Mouse (Mus musculus) stomach, postnatal 0 days (tissue): Measurements from ENCODE around the gene Bid. TPM values are rescaled to one million over a fixed set of nuclear protein-coding genes. Genes with fewer than 3 reads are reported as not detected.

Experiments
- ATAC-seq: fragments of 200-750 bp; cut with Nextera tagmentation; 2 replicates; pipeline ENCODE4 v1.8.0; 2017; ENCODE audit not compliant: low FRiP score, low TSS enrichment
- DNase-seq: peaks from one replicate; pipeline ENCODE4 v3.0.0-alpha.2; 2016; ENCODE audit warnings: low spot score
- H3K27ac ChIP-seq: fragments of 300-500 bp; sonication (generic); replicated peaks from 2 replicates; pipeline ENCODE4 v1.5.1; 2014; ENCODE audit warnings: mild to moderate bottlenecking, control low read depth
- H3K27me3 ChIP-seq: fragments of 300-500 bp; sonication (generic); 2 replicates; pipeline ENCODE4 v1.6.1; 2014; ENCODE audit warnings: low read length; ENCODE audit not compliant: control insufficient read depth, insufficient read depth
- H3K36me3 ChIP-seq: fragments of 300-500 bp; sonication (generic); 2 replicates; pipeline ENCODE4 v1.6.1; 2014; ENCODE audit warnings: low read length, mixed read lengths; ENCODE audit not compliant: control insufficient read depth, insufficient read depth
- H3K4me1 ChIP-seq: fragments of 300-500 bp; sonication (generic); replicated peaks from 2 replicates; pipeline ENCODE4 v1.6.1; 2014; ENCODE audit warnings: antibody characterized with exemption; ENCODE audit not compliant: control insufficient read depth, insufficient read depth
- H3K4me2 ChIP-seq: fragments of 300-500 bp; sonication (generic); replicated peaks from 2 replicates; pipeline ENCODE4 v1.6.1; 2014; ENCODE audit warnings: low read depth, mild to moderate bottlenecking, control low read depth, moderate library complexity
- H3K4me3 ChIP-seq: fragments of 300-500 bp; sonication (generic); 2 replicates; pipeline ENCODE4 v1.5.1; 2014; ENCODE audit warnings: low read depth, low read length, control low read depth
- H3K9ac ChIP-seq: fragments of 300-500 bp; sonication (generic); 2 replicates; pipeline ENCODE4 v1.6.1; 2014; ENCODE audit warnings: mild to moderate bottlenecking, low read length, control low read depth, mixed read lengths
- H3K9me3 ChIP-seq: fragments of 300-500 bp; sonication (generic); 2 replicates; pipeline ENCODE4 v1.6.1; 2016; ENCODE audit warnings: low read length; ENCODE audit not compliant: control insufficient read depth
- CTCF ChIP-seq: IDR thresholded peaks from 2 replicates; pipeline ENCODE4 v1.5.1; 2016; ENCODE audit warnings: antibody characterized with exemption, low read depth, mild to moderate bottlenecking, moderate library complexity
- EP300 ChIP-seq: optimal IDR thresholded peaks from 2 replicates; pipeline ENCODE3; 2016; ENCODE audit warnings: antibody characterized with exemption
- WGBS: fragments of 180-500 bp; shearing (Covaris S2); extraction: QIAGEN DNeasy Blood & Tissue Kit; methylation state at CpG from one replicate; pipeline ENCODE4 v1.1.7; 2014; 5-methylcytosine and 5-hydroxymethylcytosine counted together
- polyA plus RNA-seq: library from polyadenylated mRNA; unstranded; fragments of >200 nt; fragmentation: Nextera tagmentation; extraction: Ambion mirVana; gene quantifications from 2 replicates; pipeline ENCODE4 v1.2.1, GENCODE M21; 2015

The Bid gene
- polyA plus RNA-seq, 1 experiment from 2014 or later: 21.6 TPM

DNA sequence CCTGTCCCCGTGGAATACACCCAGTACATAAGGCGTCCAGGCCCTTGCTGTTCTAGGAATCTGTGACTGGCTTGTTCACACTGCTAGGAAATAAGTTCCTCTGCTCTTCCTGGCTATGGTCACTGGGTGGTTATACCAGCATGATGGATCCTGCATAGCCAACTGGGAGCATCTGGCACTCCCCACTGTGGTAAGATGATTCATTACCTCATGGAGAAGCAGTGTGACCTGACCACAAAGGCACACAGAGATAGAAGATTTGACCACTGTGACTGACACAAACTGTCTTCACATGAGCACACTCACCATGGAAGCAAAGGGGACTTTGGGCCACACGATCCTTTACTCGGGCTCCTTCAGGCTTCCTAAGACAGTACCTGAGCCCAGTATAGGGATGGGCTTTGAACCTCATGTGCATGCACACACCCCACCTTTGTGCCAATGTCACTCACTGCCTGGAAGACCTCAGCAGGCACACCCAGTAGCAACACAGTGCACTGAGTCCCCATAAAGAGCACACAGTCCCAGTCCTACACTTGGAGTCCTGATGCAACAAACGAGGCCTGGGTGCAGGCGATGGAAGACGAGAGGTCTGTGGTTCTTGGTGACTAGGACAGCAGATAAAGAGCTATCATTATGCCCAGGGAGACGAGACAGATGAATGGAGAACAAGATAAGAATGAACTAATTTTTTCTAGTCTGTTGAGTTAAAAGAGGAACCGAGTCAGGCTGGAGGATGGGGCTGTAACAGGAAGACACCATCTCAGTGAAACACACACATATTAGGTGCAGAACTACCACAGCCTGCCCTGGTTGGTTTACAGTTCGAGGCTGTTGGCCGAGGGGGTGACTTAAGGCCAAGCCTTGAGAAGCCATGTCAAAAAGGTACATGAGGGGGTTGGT is 39.9 kb upstream of the Bid start:
- no peaks in the 10 kb centered on the region for H3K4me1 ChIP-seq
- WGBS: 84% methylated on average over 11 of the region's 11 CpGs
- ATAC-seq: no peak
- peaks cover 7% of the 10 kb centered on the region; the same call in 1 of the 2 replicates for H3K36me3 ChIP-seq
- H3K9me3 ChIP-seq: no peaks in the 10 kb centered on the region
- no peak overlapping the region for H3K27ac ChIP-seq
- H3K4me3 ChIP-seq: no peak overlapping the region
- DNase-seq: no peak
- no peaks in the 10 kb centered on the region for H3K27me3 ChIP-seq
- no peak overlapping the region for H3K4me2 ChIP-seq
- no peak for TF ChIP-seq CTCF
- no peak for TF ChIP-seq EP300
- no peak overlapping the region for H3K9ac ChIP-seq

DNA sequence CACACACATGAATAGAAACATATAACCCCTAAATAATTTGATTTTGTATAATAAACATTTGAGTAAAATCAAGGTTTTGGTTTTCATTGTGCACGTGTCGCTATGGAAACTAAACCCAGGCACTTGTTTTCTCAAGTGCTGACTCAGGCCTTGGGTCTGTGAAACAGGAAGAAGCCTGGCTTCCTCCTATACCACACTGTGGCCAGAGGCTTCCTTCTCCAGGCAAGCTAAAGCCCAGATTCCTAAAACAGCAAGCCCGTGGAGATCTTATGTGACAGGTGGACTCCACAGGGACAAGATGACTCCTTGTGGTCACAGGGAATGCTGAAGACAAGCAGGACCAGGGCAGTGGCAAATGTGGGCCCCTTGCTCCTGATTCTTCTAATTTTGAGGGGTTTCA is 38.6 kb upstream of the Bid start:
- no peak overlapping the region for H3K4me2 ChIP-seq
- WGBS: 71% methylated on average over 3 of the region's 3 CpGs
- no peak overlapping the region for H3K27ac ChIP-seq
- no peaks in the 10 kb centered on the region for H3K4me1 ChIP-seq
- H3K36me3 ChIP-seq: peaks cover 7% of the 10 kb centered on the region; the same call in 1 of the 2 replicates
- no peak overlapping the region for H3K4me3 ChIP-seq
- ATAC-seq (no peak), DNase-seq (no peak)
- H3K27me3 ChIP-seq: no peaks in the 10 kb centered on the region
- no peak overlapping the region for H3K9ac ChIP-seq
- no peaks in the 10 kb centered on the region for H3K9me3 ChIP-seq
- TF ChIP-seq CTCF (0 out of 2 replicates have a peak, but pooled peaks have one; percentile 2), EP300 (no peak)

DNA sequence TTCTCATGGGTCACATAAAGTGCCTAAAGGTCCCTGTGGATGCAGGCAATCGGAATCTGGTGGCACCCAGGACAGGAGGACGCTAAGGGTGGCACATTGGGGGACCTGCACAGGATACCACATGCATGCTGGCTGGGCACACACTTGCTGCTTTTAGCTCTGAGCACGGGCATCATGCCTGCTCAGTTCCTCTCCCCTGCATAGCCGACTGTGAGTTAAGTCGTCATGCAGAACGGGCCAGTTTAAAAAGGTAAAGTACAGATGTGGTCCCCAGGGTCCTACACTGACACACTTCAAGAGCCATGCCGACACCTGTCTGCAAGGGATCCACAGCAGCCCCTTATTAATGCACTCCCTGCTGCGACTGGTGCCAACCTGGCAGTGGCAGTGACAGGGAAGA is 37.6 kb upstream of the Bid start:
- Histone ChIP-seq H3K27me3 (no peaks in the 10 kb centered on the region), H3K4me3 (no peak overlapping the region), H3K9ac (no peak overlapping the region), H3K4me1 (no peaks in the 10 kb centered on the region), H3K27ac (no peak overlapping the region), H3K4me2 (no peak overlapping the region), H3K9me3 (no peaks in the 10 kb centered on the region), H3K36me3 (peaks cover 7% of the 10 kb centered on the region; the same call in 1 of the 2 replicates)
- no peak for ATAC-seq
- TF ChIP-seq CTCF (no peak), EP300 (no peak)
- WGBS: 80% methylated on average over 8 of the region's 8 CpGs
- no peak for DNase-seq

DNA sequence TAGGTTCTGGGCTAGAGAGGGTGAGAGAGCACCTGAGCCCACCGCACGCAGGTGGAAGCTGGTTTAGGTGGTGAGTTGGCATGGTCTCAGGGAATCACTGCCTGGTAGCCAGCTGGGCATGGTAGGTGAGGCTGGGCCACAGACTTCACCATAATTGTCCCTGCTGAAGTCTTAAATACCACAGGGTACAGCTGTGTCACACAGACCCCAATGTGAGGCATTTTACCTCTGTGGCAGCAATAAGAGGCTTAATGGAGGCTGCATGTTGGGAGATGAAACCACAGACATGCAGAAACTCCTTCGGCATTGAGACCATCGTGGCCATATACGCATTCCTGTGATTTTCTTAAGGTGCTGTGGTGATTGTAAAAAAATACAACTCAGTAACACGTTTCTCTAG is 35.8 kb upstream of the Bid start:
- no peaks in the 10 kb centered on the region; the same call in 1 of the 2 replicates for H3K36me3 ChIP-seq
- no peak for DNase-seq
- H3K4me3 ChIP-seq: no peak overlapping the region
- no peaks in the 10 kb centered on the region for H3K27me3 ChIP-seq
- 93% methylated on average over 6 of the region's 6 CpGs for WGBS
- no peak overlapping the region for H3K27ac ChIP-seq
- no peaks in the 10 kb centered on the region for H3K9me3 ChIP-seq
- no peak for ATAC-seq
- no peaks in the 10 kb centered on the region for H3K4me1 ChIP-seq
- no peak overlapping the region for H3K4me2 ChIP-seq
- H3K9ac ChIP-seq: no peak overlapping the region
- TF ChIP-seq CTCF (no peak), EP300 (no peak)

DNA sequence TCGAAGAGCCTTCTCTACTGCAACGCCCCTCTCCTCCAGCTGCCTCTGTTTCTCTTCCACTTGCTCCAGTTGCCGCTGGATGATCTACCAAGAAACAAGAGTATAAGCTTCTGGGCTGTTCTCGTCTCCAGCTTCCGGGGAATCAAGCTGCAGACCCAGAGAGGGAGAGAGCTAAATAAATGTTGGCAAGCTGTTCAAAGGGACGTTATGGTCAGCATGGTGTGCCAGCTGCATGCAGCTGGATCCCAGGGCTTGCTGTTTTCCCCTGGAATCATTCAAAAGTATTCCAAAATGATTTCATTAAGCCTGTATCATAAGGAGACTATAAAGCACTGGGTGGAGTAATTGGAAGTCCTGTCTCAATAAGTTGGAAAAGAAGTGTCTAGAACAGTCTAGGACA is 34.7 kb upstream of the Bid start:
- H3K27ac ChIP-seq: no peak overlapping the region
- no peak for DNase-seq
- no peaks in the 10 kb centered on the region; the same call in 1 of the 2 replicates for H3K36me3 ChIP-seq
- no peak overlapping the region for H3K4me2 ChIP-seq
- no peak overlapping the region for H3K9ac ChIP-seq
- 64% methylated on average over 6 of the region's 6 CpGs for WGBS
- no peak for ATAC-seq
- TF ChIP-seq EP300 (no peak), CTCF (no peak)
- H3K4me1 ChIP-seq: no peaks in the 10 kb centered on the region
- H3K4me3 ChIP-seq: no peak overlapping the region
- no peaks in the 10 kb centered on the region for H3K27me3 ChIP-seq
- H3K9me3 ChIP-seq: no peaks in the 10 kb centered on the region

DNA sequence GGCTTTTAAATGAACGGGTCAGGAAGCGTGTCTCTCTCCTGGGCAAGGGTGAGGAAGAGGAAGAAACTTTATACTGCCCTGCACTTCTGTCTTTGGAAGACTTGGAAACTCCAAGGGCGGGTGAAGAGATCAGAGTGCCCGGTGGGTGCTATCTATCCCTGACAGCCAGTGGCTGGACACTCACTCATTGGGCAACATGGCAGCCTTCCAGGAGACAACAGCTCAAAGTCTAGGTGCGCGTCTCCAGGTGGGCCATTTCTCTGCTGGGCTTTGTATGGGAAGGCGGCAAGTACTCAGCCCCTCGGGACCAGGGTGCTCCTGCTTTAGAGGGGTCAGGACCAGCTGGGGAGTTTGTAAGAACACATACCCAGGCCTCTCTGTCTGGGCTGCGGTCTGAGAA is 28.9 kb upstream of the Bid start:
- WGBS: 93% methylated on average over 9 of the region's 9 CpGs

More for the DNA sequence above, 28.9 kb upstream of the Bid start:
- H3K4me2 ChIP-seq: no peak overlapping the region
- no peaks in the 10 kb centered on the region for H3K27me3 ChIP-seq
- H3K4me3 ChIP-seq: no peak overlapping the region
- no peak for TF ChIP-seq CTCF
- TF ChIP-seq EP300: no peak
- DNase-seq: no peak
- H3K9me3 ChIP-seq: no peaks in the 10 kb centered on the region
- ATAC-seq: no peak
- H3K27ac ChIP-seq: no peak overlapping the region
- no peaks in the 10 kb centered on the region for H3K4me1 ChIP-seq
- 0 out of 2 replicates have a peak, but pooled peaks cover 2% of the 10 kb centered on the region for H3K36me3 ChIP-seq
- no peak overlapping the region for H3K9ac ChIP-seq
